Mouse (Mus musculus): ENCODE results near the gene Cmah. TPM values are rescaled to one million over a fixed set of nuclear protein-coding genes. Genes with fewer than 3 reads are reported as not detected.

The Cmah gene
- polyA plus RNA-seq, 1 experiment from 2014 or later: 2.2 TPM

GRCm38 (mm10) chr13:24430215-24430614 is 103.0 kb downstream of the Cmah start:
- Histone ChIP-seq H3K4me1 (peaks cover 28% of the 10 kb centered on the region), H3K4me2 (no peak overlapping the region), H3K27me3 (replicated peaks) (no peaks in the 10 kb centered on the region), H3K27ac (peak overlapping the region; percentile 38; the same call in 1 of the 2 replicates), H3K4me3 (no peak overlapping the region), H3K9ac (no peak overlapping the region), H3K9me3 (replicated peaks) (no peaks in the 10 kb centered on the region), H3K36me3 (no peaks in the 10 kb centered on the region)
- 53% methylated on average over 5 of the region's 5 CpGs for WGBS (ENCODE audit: insufficient replicate concordance)
- no peak; the same call in 1 of the 2 replicates for ATAC-seq

GRCm38 (mm10) chr13:24431593-24431992 is 104.4 kb downstream of the Cmah start:
- Histone ChIP-seq H3K27ac (no peak overlapping the region), H3K9ac (0 out of 2 replicates have a peak overlapping the region, but pooled peaks have one; percentile 23), H3K9me3 (replicated peaks) (no peaks in the 10 kb centered on the region), H3K27me3 (replicated peaks) (no peaks in the 10 kb centered on the region), H3K4me2 (no peak overlapping the region), H3K36me3 (no peaks in the 10 kb centered on the region), H3K4me1 (peaks cover 24% of the 10 kb centered on the region), H3K4me3 (no peak overlapping the region)
- no peak for ATAC-seq
- 75% methylated on average over 3 of the region's 3 CpGs for WGBS (ENCODE audit: insufficient replicate concordance)

GRCm38 (mm10) chr13:24442272-24442671 is 115.1 kb downstream of the Cmah start:
- WGBS (ENCODE audit: insufficient replicate concordance): 60% methylated on average over 6 of the region's 6 CpGs
- Histone ChIP-seq H3K4me1 (peaks cover 49% of the 10 kb centered on the region), H3K27ac (peak overlapping the region; percentile 24; the same call in 1 of the 2 replicates), H3K9me3 (replicated peaks) (no peaks in the 10 kb centered on the region), H3K4me3 (no peak overlapping the region), H3K27me3 (replicated peaks) (no peaks in the 10 kb centered on the region), H3K4me2 (no peak overlapping the region), H3K9ac (no peak overlapping the region), H3K36me3 (no peaks in the 10 kb centered on the region)
- ATAC-seq: no peak

- WGBS (ENCODE audit: insufficient replicate concordance): 46% methylated on average over 4 of the region's 4 CpGs
- no peak overlapping the region for H3K4me3 ChIP-seq
- ATAC-seq: peak; percentile 68
- no peaks in the 10 kb centered on the region for H3K9me3 ChIP-seq (replicated peaks)
- H3K4me2 ChIP-seq: peak overlapping the region; percentile 17
- H3K4me1 ChIP-seq: peaks cover 50% of the 10 kb centered on the region
- no peaks in the 10 kb centered on the region for H3K27me3 ChIP-seq (replicated peaks)
- H3K27ac ChIP-seq: peak overlapping the region; percentile 42; the same call in 1 of the 2 replicates
- H3K36me3 ChIP-seq: no peaks in the 10 kb centered on the region
- H3K9ac ChIP-seq: no peak overlapping the region
These were observed 116.7 kb downstream of the Cmah start for GRCm38 (mm10) chr13:24443763-24444347.

GRCm38 (mm10) chr13:24444709-24445108 is 117.5 kb downstream of the Cmah start:
- H3K36me3 ChIP-seq: no peaks in the 10 kb centered on the region
- ATAC-seq: no peak
- H3K4me3 ChIP-seq: no peak overlapping the region
- no peaks in the 10 kb centered on the region for H3K9me3 ChIP-seq (replicated peaks)
- no peak overlapping the region for H3K9ac ChIP-seq
- 19% methylated on average over 4 of the region's 4 CpGs for WGBS (ENCODE audit: insufficient replicate concordance)
- H3K27me3 ChIP-seq (replicated peaks): no peaks in the 10 kb centered on the region
- peak overlapping the region; percentile 42 for H3K27ac ChIP-seq
- H3K4me2 ChIP-seq: peak overlapping the region; percentile 17
- peaks cover 50% of the 10 kb centered on the region for H3K4me1 ChIP-seq

GRCm38 (mm10) chr13:24445166-24445565 is 118.0 kb downstream of the Cmah start:
- ATAC-seq: no peak
- Histone ChIP-seq H3K9ac (no peak overlapping the region), H3K4me3 (no peak overlapping the region), H3K36me3 (no peaks in the 10 kb centered on the region), H3K4me1 (peaks cover 50% of the 10 kb centered on the region), H3K4me2 (no peak overlapping the region), H3K27me3 (replicated peaks) (no peaks in the 10 kb centered on the region), H3K9me3 (replicated peaks) (no peaks in the 10 kb centered on the region), H3K27ac (peak overlapping the region; percentile 32; the same call in 1 of the 2 replicates)
- 57% methylated on average over 3 of the region's 3 CpGs for WGBS (ENCODE audit: insufficient replicate concordance)

GRCm38 (mm10) chr13:24446081-24446480 is 118.9 kb downstream of the Cmah start:
- H3K4me2 ChIP-seq: no peak overlapping the region
- 83% methylated on average over 4 of the region's 4 CpGs for WGBS (ENCODE audit: insufficient replicate concordance)
- no peaks in the 10 kb centered on the region for H3K27me3 ChIP-seq (replicated peaks)
- no peak overlapping the region for H3K27ac ChIP-seq
- no peak for ATAC-seq
- no peaks in the 10 kb centered on the region for H3K36me3 ChIP-seq
- H3K9me3 ChIP-seq (replicated peaks): no peaks in the 10 kb centered on the region
- no peak overlapping the region for H3K9ac ChIP-seq
- no peak overlapping the region for H3K4me3 ChIP-seq
- H3K4me1 ChIP-seq: peaks cover 50% of the 10 kb centered on the region

GRCm38 (mm10) chr13:24447043-24447442 is 119.8 kb downstream of the Cmah start:
- no peaks in the 10 kb centered on the region for H3K9me3 ChIP-seq (replicated peaks)
- no peak overlapping the region for H3K27ac ChIP-seq
- ATAC-seq: no peak
- H3K4me3 ChIP-seq: no peak overlapping the region
- 69% methylated on average over 5 of the region's 5 CpGs for WGBS (ENCODE audit: insufficient replicate concordance)
- H3K4me1 ChIP-seq: peaks cover 49% of the 10 kb centered on the region
- H3K4me2 ChIP-seq: no peak overlapping the region
- no peak overlapping the region for H3K9ac ChIP-seq
- no peaks in the 10 kb centered on the region for H3K36me3 ChIP-seq
- H3K27me3 ChIP-seq (replicated peaks): no peaks in the 10 kb centered on the region

GRCm38 (mm10) chr13:24448578-24448977 is 121.4 kb downstream of the Cmah start:
- no peak for ATAC-seq
- Histone ChIP-seq H3K4me3 (no peak overlapping the region), H3K9me3 (replicated peaks) (no peaks in the 10 kb centered on the region), H3K4me2 (no peak overlapping the region), H3K27ac (no peak overlapping the region), H3K27me3 (replicated peaks) (no peaks in the 10 kb centered on the region), H3K9ac (no peak overlapping the region), H3K36me3 (no peaks in the 10 kb centered on the region), H3K4me1 (peaks cover 34% of the 10 kb centered on the region)
- WGBS (ENCODE audit: insufficient replicate concordance): 55% methylated on average over 6 of the region's 6 CpGs

GRCm38 (mm10) chr13:24451455-24451854 is 124.3 kb downstream of the Cmah start:
- H3K36me3 ChIP-seq: no peaks in the 10 kb centered on the region
- 33% methylated on average over 2 of the region's 2 CpGs for WGBS (ENCODE audit: insufficient replicate concordance)
- H3K4me3 ChIP-seq: no peak overlapping the region
- no peak overlapping the region for H3K9ac ChIP-seq
- ATAC-seq: no peak
- H3K27me3 ChIP-seq (replicated peaks): no peaks in the 10 kb centered on the region
- no peak overlapping the region for H3K4me2 ChIP-seq
- H3K27ac ChIP-seq: no peak overlapping the region
- peaks cover 14% of the 10 kb centered on the region for H3K4me1 ChIP-seq
- H3K9me3 ChIP-seq (replicated peaks): no peaks in the 10 kb centered on the region

- WGBS (ENCODE audit: insufficient replicate concordance): 93% methylated on average over 5 of the region's 5 CpGs
- peaks cover 6% of the 10 kb centered on the region for H3K4me1 ChIP-seq
- H3K9ac ChIP-seq: no peak overlapping the region
- no peak for ATAC-seq
- H3K4me3 ChIP-seq: no peak overlapping the region
- H3K27ac ChIP-seq: no peak overlapping the region
- H3K36me3 ChIP-seq: no peaks in the 10 kb centered on the region
- H3K4me2 ChIP-seq: no peak overlapping the region
- H3K27me3 ChIP-seq (replicated peaks): no peaks in the 10 kb centered on the region
- no peaks in the 10 kb centered on the region for H3K9me3 ChIP-seq (replicated peaks)
These were observed 126.5 kb downstream of the Cmah start for GRCm38 (mm10) chr13:24453737-24454136.

- Histone ChIP-seq H3K27me3 (replicated peaks) (no peaks in the 10 kb centered on the region), H3K4me2 (no peak overlapping the region), H3K9ac (no peak overlapping the region), H3K27ac (no peak overlapping the region), H3K4me1 (peaks cover 6% of the 10 kb centered on the region), H3K4me3 (no peak overlapping the region), H3K36me3 (no peaks in the 10 kb centered on the region), H3K9me3 (replicated peaks) (no peaks in the 10 kb centered on the region)
- ATAC-seq: no peak
- WGBS (ENCODE audit: insufficient replicate concordance): 22% methylated on average over 4 of the region's 4 CpGs
These were observed 129.2 kb downstream of the Cmah start for GRCm38 (mm10) chr13:24456385-24456784.

GRCm38 (mm10) chr13:24460517-24460916 is 133.3 kb downstream of the Cmah start:
- no peaks in the 10 kb centered on the region for H3K36me3 ChIP-seq
- 78% methylated on average over 5 of the region's 5 CpGs for WGBS (ENCODE audit: insufficient replicate concordance)
- ATAC-seq: no peak

More at GRCm38 (mm10) chr13:24460517-24460916, 133.3 kb downstream of the Cmah start:
- Histone ChIP-seq H3K9ac (no peak overlapping the region), H3K9me3 (replicated peaks) (no peaks in the 10 kb centered on the region), H3K27me3 (replicated peaks) (no peaks in the 10 kb centered on the region), H3K4me2 (no peak overlapping the region), H3K4me3 (no peak overlapping the region), H3K27ac (no peak overlapping the region), H3K4me1 (peaks cover 19% of the 10 kb centered on the region)
